Mouse (Mus musculus) gastrocnemius, adult 18-20 months (tissue): ENCODE results near the gene Glrx. TPM values are rescaled to one million over a fixed set of nuclear protein-coding genes. Genes with fewer than 3 reads are reported as not detected.

Experiments
- DNase-seq: peaks from one replicate; pipeline ENCODE4 v3.0.0; 2021; ENCODE audit warnings: low spot score
- total RNA-seq, 2 experiments: library from RNA; stranded (reverse); gene quantifications; 2 replicates each; pipeline ENCODE4 v1.2.3; 2021

Glrx gene
- total RNA-seq, 2 experiments from 2014 or later: 29.0 to 31.2 TPM

DNA sequence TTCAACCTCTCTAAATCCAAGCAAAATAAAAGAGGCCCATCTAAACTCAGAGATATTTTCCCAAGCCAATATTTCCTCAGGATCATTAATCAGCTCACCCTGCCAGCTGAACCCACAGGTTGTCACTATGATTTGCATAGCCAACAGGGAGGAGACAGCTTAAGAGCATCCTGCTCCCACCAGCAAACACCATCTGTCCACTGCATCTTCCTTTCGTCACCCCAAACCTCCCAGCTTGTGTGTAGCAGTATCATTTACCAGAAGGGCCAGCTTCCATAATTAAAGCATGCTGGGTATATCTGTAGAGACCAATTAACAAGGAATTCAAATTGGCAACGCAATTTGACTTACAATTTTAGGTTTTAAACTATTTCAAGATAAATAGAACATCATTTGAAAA is 40.8 kb downstream of the Glrx start:
- DNase-seq: no peak

GRCm38 (mm10) chr13:75883792-75884191 is 44.1 kb downstream of the Glrx start:
- peak; percentile 73 for DNase-seq

GRCm38 (mm10) chr13:75891868-75892267 is 52.2 kb downstream of the Glrx start:
- DNase-seq: no peak

GRCm38 (mm10) chr13:75892291-75892690 is 52.6 kb downstream of the Glrx start:
- DNase-seq: no peak

DNA sequence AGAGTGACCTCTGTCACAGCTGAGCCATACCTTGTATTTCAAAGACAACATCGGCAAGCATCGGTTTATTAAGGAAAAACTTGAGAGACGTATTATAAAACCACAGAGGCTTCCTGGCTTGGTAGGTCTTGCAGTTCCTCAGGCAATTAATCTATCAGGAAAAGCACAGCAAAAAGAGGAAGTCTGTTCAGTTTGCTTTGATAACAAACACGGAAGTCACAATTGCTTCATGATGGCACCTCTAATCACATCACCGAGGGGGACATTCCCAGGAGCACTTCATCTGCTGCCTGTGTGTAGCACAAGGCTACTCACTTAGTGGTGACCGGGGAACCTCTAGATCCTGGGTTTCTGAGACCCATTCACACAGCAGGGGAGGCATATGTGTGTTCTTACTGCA is 53.2 kb downstream of the Glrx start:
- no peak for DNase-seq

Other genes with a start within 250 kb of the Glrx start
- gene Ell2, start 133.1 kb upstream of the Glrx start, total RNA-seq: 10 to 100 TPM; 43.5 to 57.4 TPM
- gene Rhobtb3, start 104.1 kb downstream of the Glrx start, total RNA-seq: 10 to 100 TPM; 15.4 to 19.0 TPM
- gene Spata9, start 127.3 kb downstream of the Glrx start, total RNA-seq: not detected
- 10 to 100 TPM; 22.3 to 22.7 TPM for gene Rfesd, start 178.9 kb downstream of the Glrx start, total RNA-seq
- gene Gpr150, start 217.1 kb downstream of the Glrx start, total RNA-seq: not detected